Mouse (Mus musculus): ENCODE measurements around the gene 2010111I01Rik. TPM values are rescaled to one million over a fixed set of nuclear protein-coding genes. Genes with fewer than 3 reads are reported as not detected.

The 2010111I01Rik gene
- polyA plus RNA-seq, 1 experiment from 2014 or later = 250 TPM

GRCm38 (mm10) chr13:63187145-63188143 lies 222.8 kb downstream of the 2010111I01Rik start:
- Histone ChIP-seq H3K4me1 (peaks cover 64% of the 10 kb centered on the region), H3K4me2 (replicated peaks) (peak overlapping the region; percentile 35), H3K27ac (peak overlapping the region; percentile 94), H3K36me3 (peaks cover 5% of the 10 kb centered on the region), H3K9me3 (no peaks in the 10 kb centered on the region), H3K27me3 (no peaks in the 10 kb centered on the region), H3K4me3 (no peak overlapping the region), H3K9ac (peak overlapping the region; percentile 31; the same call in 1 of the 2 replicates)
- 28% methylated on average over 13 of the region's 13 CpGs for WGBS
- ATAC-seq (ENCODE audit: low FRiP score, low read depth) = peak; percentile 78

GRCm38 (mm10) chr13:63188306-63188705 lies 223.6 kb downstream of the 2010111I01Rik start:
- Histone ChIP-seq H3K4me2 (replicated peaks) (no peak overlapping the region; the same call in 1 of the 2 replicates), H3K4me1 (peaks cover 64% of the 10 kb centered on the region), H3K9ac (no peak overlapping the region), H3K9me3 (no peaks in the 10 kb centered on the region), H3K36me3 (peaks cover 6% of the 10 kb centered on the region), H3K4me3 (no peak overlapping the region), H3K27ac (peak overlapping the region; percentile 94; the same call in 1 of the 2 replicates), H3K27me3 (no peaks in the 10 kb centered on the region)
- ATAC-seq (ENCODE audit: low FRiP score, low read depth) = 0 out of 2 replicates have a peak, but pooled peaks have one; percentile 37
- WGBS = 47% methylated on average over 5 of the region's 5 CpGs

- no peak for ATAC-seq (ENCODE audit: low FRiP score, low read depth)
- H3K27ac ChIP-seq = peak overlapping the region; percentile 94; the same call in 1 of the 2 replicates
Measured at GRCm38 (mm10) chr13:63188811-63189210, 224.1 kb downstream of the 2010111I01Rik start.

GRCm38 (mm10) chr13:63193423-63193822 lies 228.7 kb downstream of the 2010111I01Rik start:
- no peaks in the 10 kb centered on the region for H3K27me3 ChIP-seq
- no peak overlapping the region for H3K4me3 ChIP-seq
- H3K9me3 ChIP-seq = no peaks in the 10 kb centered on the region
- peaks cover 6% of the 10 kb centered on the region for H3K36me3 ChIP-seq
- H3K4me1 ChIP-seq = peaks cover 34% of the 10 kb centered on the region
- WGBS = 65% methylated on average over 3 of the region's 3 CpGs
- H3K27ac ChIP-seq = no peak overlapping the region
- no peak overlapping the region for H3K4me2 ChIP-seq (replicated peaks)
- no peak overlapping the region for H3K9ac ChIP-seq
- ATAC-seq (ENCODE audit: low FRiP score, low read depth) = no peak

More at GRCm38 (mm10) chr13:63188811-63189210, 224.1 kb downstream of the 2010111I01Rik start:
- H3K4me3 ChIP-seq = no peak overlapping the region
- H3K4me2 ChIP-seq (replicated peaks) = no peak overlapping the region; the same call in 1 of the 2 replicates
- no peaks in the 10 kb centered on the region for H3K9me3 ChIP-seq
- H3K36me3 ChIP-seq = peaks cover 6% of the 10 kb centered on the region
- H3K4me1 ChIP-seq = peaks cover 64% of the 10 kb centered on the region
- no peaks in the 10 kb centered on the region for H3K27me3 ChIP-seq
- no peak overlapping the region for H3K9ac ChIP-seq
- 31% methylated on average over 2 of the region's 2 CpGs for WGBS

GRCm38 (mm10) chr13:63198038-63198437 lies 233.3 kb downstream of the 2010111I01Rik start:
- H3K4me3 ChIP-seq = no peak overlapping the region
- no peaks in the 10 kb centered on the region for H3K27me3 ChIP-seq
- H3K9ac ChIP-seq = no peak overlapping the region
- no peak for ATAC-seq (ENCODE audit: low FRiP score, low read depth)
- no peaks in the 10 kb centered on the region for H3K9me3 ChIP-seq
- no peak overlapping the region for H3K4me2 ChIP-seq (replicated peaks)
- no peak overlapping the region for H3K27ac ChIP-seq
- 88% methylated on average over 1 of the region's 1 CpGs for WGBS
- H3K4me1 ChIP-seq = peaks cover 2% of the 10 kb centered on the region
- peaks cover 6% of the 10 kb centered on the region for H3K36me3 ChIP-seq

GRCm38 (mm10) chr13:63199588-63199987 lies 234.9 kb downstream of the 2010111I01Rik start:
- H3K27ac ChIP-seq = no peak overlapping the region
- WGBS = 75% methylated on average over 2 of the region's 2 CpGs
- no peaks in the 10 kb centered on the region for H3K9me3 ChIP-seq
- H3K4me2 ChIP-seq (replicated peaks) = no peak overlapping the region
- no peak for ATAC-seq (ENCODE audit: low FRiP score, low read depth)
- H3K36me3 ChIP-seq = peaks cover 6% of the 10 kb centered on the region
- no peak overlapping the region for H3K9ac ChIP-seq
- no peaks in the 10 kb centered on the region for H3K27me3 ChIP-seq
- peaks cover 18% of the 10 kb centered on the region for H3K4me1 ChIP-seq
- H3K4me3 ChIP-seq = no peak overlapping the region

GRCm38 (mm10) chr13:63203502-63204278 lies 239.0 kb downstream of the 2010111I01Rik start:
- Histone ChIP-seq H3K4me3 (no peak overlapping the region), H3K36me3 (peaks cover 6% of the 10 kb centered on the region), H3K27ac (peak overlapping the region; percentile 15; the same call in 1 of the 2 replicates), H3K27me3 (no peaks in the 10 kb centered on the region), H3K4me2 (replicated peaks) (no peak overlapping the region), H3K4me1 (peaks cover 39% of the 10 kb centered on the region), H3K9ac (no peak overlapping the region), H3K9me3 (no peaks in the 10 kb centered on the region)
- no peak for ATAC-seq (ENCODE audit: low FRiP score, low read depth)
- 32% methylated on average over 8 of the region's 8 CpGs for WGBS

GRCm38 (mm10) chr13:63205750-63206149 lies 241.1 kb downstream of the 2010111I01Rik start:
- no peak overlapping the region for H3K27ac ChIP-seq
- ATAC-seq (ENCODE audit: low FRiP score, low read depth) = peak; percentile 64

GRCm38 (mm10) chr13:63206396-63206795 lies 241.7 kb downstream of the 2010111I01Rik start:
- Histone ChIP-seq H3K27ac (peak overlapping the region; percentile 67; the same call in 1 of the 2 replicates), H3K4me2 (replicated peaks) (no peak overlapping the region), H3K4me3 (no peak overlapping the region), H3K9ac (no peak overlapping the region), H3K9me3 (no peaks in the 10 kb centered on the region), H3K36me3 (peaks cover 5% of the 10 kb centered on the region; the same call in 1 of the 2 replicates), H3K27me3 (no peaks in the 10 kb centered on the region), H3K4me1 (peaks cover 49% of the 10 kb centered on the region)
- ATAC-seq (ENCODE audit: low FRiP score, low read depth) = no peak
- 44% methylated on average over 1 of the region's 1 CpGs for WGBS

More at GRCm38 (mm10) chr13:63205750-63206149, 241.1 kb downstream of the 2010111I01Rik start:
- Histone ChIP-seq H3K4me1 (peaks cover 42% of the 10 kb centered on the region), H3K9me3 (no peaks in the 10 kb centered on the region), H3K4me2 (replicated peaks) (no peak overlapping the region), H3K27me3 (no peaks in the 10 kb centered on the region), H3K9ac (no peak overlapping the region), H3K36me3 (peaks cover 5% of the 10 kb centered on the region; the same call in 1 of the 2 replicates), H3K4me3 (no peak overlapping the region)
- WGBS = 73% methylated on average over 4 of the region's 4 CpGs

GRCm38 (mm10) chr13:63216537-63216936 lies 251.8 kb downstream of the 2010111I01Rik start:
- no peak for ATAC-seq (ENCODE audit: low FRiP score, low read depth)
- Histone ChIP-seq H3K4me3 (no peak overlapping the region), H3K9me3 (no peaks in the 10 kb centered on the region), H3K27me3 (no peaks in the 10 kb centered on the region), H3K27ac (no peak overlapping the region), H3K36me3 (peaks cover 7% of the 10 kb centered on the region), H3K4me1 (peaks cover 14% of the 10 kb centered on the region), H3K9ac (no peak overlapping the region), H3K4me2 (replicated peaks) (no peak overlapping the region)

- Histone ChIP-seq H3K9ac (no peak overlapping the region), H3K27me3 (no peaks in the 10 kb centered on the region), H3K9me3 (no peaks in the 10 kb centered on the region), H3K4me1 (no peaks in the 10 kb centered on the region), H3K4me3 (no peak overlapping the region), H3K27ac (no peak overlapping the region), H3K4me2 (replicated peaks) (no peak overlapping the region), H3K36me3 (peaks cover under 1% of the 10 kb centered on the region; the same call in 1 of the 2 replicates)
- no peak for ATAC-seq (ENCODE audit: low FRiP score, low read depth)
- WGBS = 88% methylated on average over 8 of the region's 8 CpGs
Measured at GRCm38 (mm10) chr13:63223026-63223770, 258.5 kb downstream of the 2010111I01Rik start.

Measured in limb, embryonic 13.5 days (tissue).